In the genomic region with DNA sequence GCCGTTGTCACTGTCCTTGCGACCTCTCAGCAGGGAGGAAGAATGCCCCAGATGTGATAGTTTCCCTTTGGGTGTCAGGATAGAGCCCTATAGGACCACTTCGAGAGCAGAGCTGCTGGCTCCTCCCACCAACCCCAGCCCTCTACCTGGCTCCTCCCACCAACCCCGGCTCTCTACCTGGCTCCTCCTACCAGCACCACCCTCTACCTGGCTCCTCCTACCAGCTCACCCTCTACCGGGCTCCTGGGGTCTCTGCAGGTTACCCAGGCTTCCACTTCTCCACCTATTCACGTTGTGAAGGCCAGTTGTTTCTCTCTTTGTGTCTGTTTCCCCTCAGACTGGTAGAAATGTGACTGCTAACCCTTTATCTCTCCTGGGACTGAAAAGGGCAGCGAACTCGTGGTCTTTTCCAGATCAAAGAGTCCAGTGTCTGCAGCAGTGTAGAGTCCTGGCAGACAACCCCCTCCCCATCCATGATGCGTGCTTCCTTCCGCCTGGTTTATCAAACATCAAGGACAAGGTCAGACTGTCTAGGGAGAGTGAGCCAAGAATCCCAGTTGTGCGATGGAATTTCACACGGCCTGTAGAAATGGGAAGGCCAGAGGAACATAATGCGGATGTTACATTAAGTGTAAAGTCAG, we compare ENCODE assay signal across 8 mouse cellular contexts. TPM values are rescaled to one million over a fixed set of nuclear protein-coding genes. Genes with fewer than 3 reads are reported as not detected.
DNase-seq lines count a peak whose midpoint lies in the region; ATAC-seq and TF ChIP-seq lines count a peak whose summit lies in the region.

No protein-coding gene starts in this region.

- no peaks in the 10 kb centered on the region for H3K79me2 ChIP-seq in heart, adult 2 months (replicated peaks; ENCODE audit: control insufficient read depth, insufficient read depth, low read length)

- H3K27me3 ChIP-seq in heart, adult 2 months (ENCODE audit: control insufficient read depth, insufficient read depth, low read length): no peaks in the 10 kb centered on the region
- H3K27me3 ChIP-seq in lung, embryonic 14.5 days (ENCODE audit: insufficient read depth, low read length): no peaks in the 10 kb centered on the region
- no peaks in the 10 kb centered on the region for H3K27me3 ChIP-seq in splenic B cell, adult 2 months (ENCODE audit: control insufficient read depth, insufficient read depth, low read length, poor library complexity, severe bottlenecking)

- no peak overlapping the region for H3K4me3 ChIP-seq in heart, adult 2 months
- no peak overlapping the region for H3K4me3 ChIP-seq in lung, embryonic 14.5 days (ENCODE audit: low read depth, low read length)

- TF ChIP-seq POLR2A in heart, adult 2 months (IDR thresholded peaks at IDR 0.05; ENCODE audit: insufficient read depth, low read depth, low read length): no peak

- H3K27ac ChIP-seq in heart, adult 2 months: peak overlapping the region; percentile 40
- peak overlapping the region; percentile 88 for H3K27ac ChIP-seq in lung, embryonic 14.5 days (ENCODE audit: low read depth)

- no peak for TF ChIP-seq CTCF in heart, adult 2 months (IDR thresholded peaks at IDR 0.05)
- no peak for TF ChIP-seq CTCF in lung, embryonic 14.5 days (IDR thresholded peaks at IDR 0.05; ENCODE audit: low read depth)

- 19% methylated on average over 13 of the region's 13 CpGs for WGBS in heart, adult 2 months
- WGBS in lung, embryonic 14.5 days: 25% methylated on average over 13 of the region's 13 CpGs

- intact Hi-C loops in heart, adult 2 months (cut with DNase I): loop anchor here (1.0 to 5.0 kb wide), 3 partner anchors 17 to 134 kb away; a partner anchor contains a TSS

- peak overlapping the region; percentile 23 for H3K4me2 ChIP-seq in lung, embryonic 14.5 days

- peaks cover 1% of the 10 kb centered on the region; the same call in 1 of the 2 replicates for H3K4me1 ChIP-seq in heart, adult 2 months (ENCODE audit: control insufficient read depth, insufficient read depth, low read length)
- H3K4me1 ChIP-seq in lung, embryonic 14.5 days (ENCODE audit: insufficient read depth): no peaks in the 10 kb centered on the region

- no peak overlapping the region for H3K9ac ChIP-seq in heart, adult 2 months (ENCODE audit: low read depth, low read length)
- no peak overlapping the region for H3K9ac ChIP-seq in lung, embryonic 14.5 days

- peak; percentile 53 for ATAC-seq in inflammation-experienced regulatory T-cells, adult 6 months
- peak; percentile 51 for ATAC-seq in lung, embryonic 14.5 days (ENCODE audit: insufficient read depth)

- TF ChIP-seq EP300 in heart, adult 2 months (IDR thresholded peaks at IDR 0.05; ENCODE audit: insufficient read depth, low read depth, low read length): no peak

- no peaks in the 10 kb centered on the region for H3K36me3 ChIP-seq in heart, adult 2 months (ENCODE audit: control insufficient read depth, insufficient read depth, low read length)
- H3K36me3 ChIP-seq in lung, embryonic 14.5 days (ENCODE audit: insufficient read depth): no peaks in the 10 kb centered on the region
- H3K36me3 ChIP-seq in splenic B cell, adult 2 months (ENCODE audit: control insufficient read depth, insufficient read depth, low read length, poor library complexity, severe bottlenecking): no peaks in the 10 kb centered on the region

- H3K9me3 ChIP-seq in lung, embryonic 14.5 days (ENCODE audit: low read depth, low read length): no peaks in the 10 kb centered on the region

- no peak for DNase-seq in heart, adult 2 months
- DNase-seq in heart, adult 18-20 months: no peak
- peak; percentile 71 for DNase-seq in adrenal gland, adult 8-10 months
- peak; percentile 53 for DNase-seq in lung, embryonic 14.5 days
- peak; percentile 72 for DNase-seq in splenic B cell, adult 2 months (ENCODE audit: low read depth, low spot score)
- no peak for DNase-seq in gastrocnemius, postnatal 25 days
- no peak for DNase-seq in cerebellum, adult 9-11 months

RNA-seq across cellular contexts. Expression of a gene that starts 9.4 kb away (rescaled TPM):
- total RNA-seq in heart, adult 2 months (2021): 100 to 1,000 TPM in 1 of 2 experiments, 10 to 100 TPM in 1; 81.2 to 104 TPM
- 90.4 and 143 TPM in 2 replicates for polyA plus RNA-seq in heart, adult 2 months (2012; rRNA removed)
- total RNA-seq in heart, adult 18-20 months (2021): 10 to 100 TPM; 83.8 to 86.6 TPM
- total RNA-seq in adrenal gland, adult 8-10 months (2022): 100 to 1,000 TPM; 135 to 201 (median 170) TPM
- 10 to 100 TPM; 30.5 to 33.7 (median 32.4) TPM for polyA plus RNA-seq in inflammation-experienced regulatory T-cells, adult 6 months (2017; shearing (Covaris generic))
- 180 and 181 TPM in 2 replicates for polyA plus RNA-seq in lung, embryonic 14.5 days (2014; fragmentation: Nextera tagmentation; extraction: Ambion mirVana)
- 10 to 100 TPM; 79.2 to 82.7 TPM for total RNA-seq in gastrocnemius, postnatal 25 days (2021)

RNA-seq across cellular contexts. Expression of a gene that starts 17.6 kb away (rescaled TPM):
- 1 to 10 TPM; 3.0 to 3.1 TPM for total RNA-seq in heart, adult 2 months (2021)
- 5.9 and 9.0 TPM in 2 replicates for polyA plus RNA-seq in heart, adult 2 months (2012; rRNA removed)
- total RNA-seq in heart, adult 18-20 months (2021): 1 to 10 TPM; 3.3 to 4.3 TPM
- 10 to 100 TPM in 3 of 4 experiments, 1 to 10 TPM in 1; 9.1 to 13.5 (median 11.1) TPM for total RNA-seq in adrenal gland, adult 8-10 months (2022)
- not detected for polyA plus RNA-seq in inflammation-experienced regulatory T-cells, adult 6 months (2017; shearing (Covaris generic))
- polyA plus RNA-seq in lung, embryonic 14.5 days (2014; fragmentation: Nextera tagmentation; extraction: Ambion mirVana): 81.4 and 90.1 TPM in 2 replicates
- total RNA-seq in gastrocnemius, postnatal 25 days (2021): 1 to 10 TPM in 1 of 2 experiments, under 1 TPM in 1; 0.90 to 1.5 TPM

Comparison
In these comparisons a context has a peak if more than half of its experiments do, and no peak if none do; other contexts are left out.
1. DNase-seq: peak in adrenal gland, adult 8-10 months (single experiment), lung, embryonic 14.5 days (single experiment) and splenic B cell, adult 2 months (single experiment); none in heart, adult 2 months (0 of 2), heart, adult 18-20 months (0 of 2), gastrocnemius, postnatal 25 days (single experiment) and cerebellum, adult 9-11 months (single experiment).